Mouse (Mus musculus) ES-E14 (cell line): ENCODE measurements around the gene Nacc2. TPM values are rescaled to one million over a fixed set of nuclear protein-coding genes. Genes with fewer than 3 reads are reported as not detected.
A peak's percentile ranks its signal among the peaks of the same experiment; 100 is the strongest.

Experiments used
- DNase-seq: peaks from one replicate; pipeline ENCODE4 v3.0.0-alpha.2; 2013; ENCODE audit warnings: low read depth, low spot score
- H3K27ac ChIP-seq: 2 replicates; pipeline ENCODE4 v1.5.1; 2012; ENCODE audit warnings: low read depth, mild to moderate bottlenecking, low read length, moderate library complexity, mixed read lengths; ENCODE audit not compliant: poor library complexity, insufficient read depth, severe bottlenecking
- H3K36me3 ChIP-seq: 2 replicates; pipeline ENCODE4 v1.6.1; 2012; ENCODE audit warnings: mild to moderate bottlenecking, low read length, moderate library complexity, mixed read lengths; ENCODE audit not compliant: control insufficient read depth, poor library complexity, insufficient read depth, severe bottlenecking
- H3K4me1 ChIP-seq, 2 experiments: fragments of 150-350 bp in 1 of 2; sonication (generic) in 1 of 2; 2 replicates each; pipeline ENCODE4 v1.6.1; 2012; ENCODE audit warnings: low read length in 2 of 2, mild to moderate bottlenecking in 1 of 2, mixed read lengths in 1 of 2; ENCODE audit not compliant: control insufficient read depth in 2 of 2, insufficient read depth in 2 of 2, poor library complexity in 1 of 2
- H3K4me3 ChIP-seq, 2 experiments: fragments of 150-350 bp in 1 of 2; sonication (generic) in 1 of 2; 2 replicates each; pipeline ENCODE4 v1.5.1; 2012; ENCODE audit warnings: low read length in 2 of 2, low read depth in 1 of 2, mild to moderate bottlenecking in 1 of 2, mixed read lengths in 1 of 2; ENCODE audit not compliant: insufficient read depth in 1 of 2, poor library complexity in 1 of 2, severe bottlenecking in 1 of 2
- H3K9ac ChIP-seq: 2 replicates; pipeline ENCODE4 v1.6.1; 2012; ENCODE audit warnings: low read depth, mild to moderate bottlenecking, low read length, mixed read lengths; ENCODE audit not compliant: poor library complexity, insufficient read depth, severe bottlenecking
- H3K9me3 ChIP-seq: fragments of 150-350 bp; sonication (generic); 2 replicates; pipeline ENCODE4 v1.6.1; 2012; ENCODE audit warnings: low read depth, mild to moderate bottlenecking, low read length; ENCODE audit not compliant: control insufficient read depth, insufficient read depth
- CHD2 ChIP-seq: IDR thresholded peaks from 2 replicates; pipeline ENCODE4 v1.6.1; 2014; ENCODE audit warnings: mild to moderate bottlenecking, low read depth, low read length, inconsistent platforms
- HCFC1 ChIP-seq: IDR thresholded peaks from 2 replicates; pipeline ENCODE4 v1.6.1; 2012; ENCODE audit warnings: low read length, inconsistent platforms, borderline replicate concordance; ENCODE audit not compliant: insufficient read depth
- MAFK ChIP-seq: IDR thresholded peaks from 2 replicates; pipeline ENCODE4 v1.6.1; 2014; ENCODE audit warnings: mild to moderate bottlenecking, low read depth, low read length, inconsistent platforms; ENCODE audit not compliant: insufficient read depth
- ZC3H11A ChIP-seq: IDR thresholded peaks from 2 replicates; pipeline ENCODE4 v1.6.1; 2012; ENCODE audit warnings: low read depth, mild to moderate bottlenecking, inconsistent platforms, low read length, borderline replicate concordance
- ZNF384 ChIP-seq: IDR thresholded peaks from 2 replicates; pipeline ENCODE4 v1.6.1; 2012; ENCODE audit warnings: low read depth, low read length, inconsistent platforms
- in situ Hi-C, 2 experiments: fragments of 600-800 bp; cut with MboI; formaldehyde crosslinking; loops; one replicate each; pipeline ENCODE4 v1.15.1; 2025; ENCODE audit warnings: low sequenced_read_pairs in 2 of 2, inconsistent platforms in 1 of 2; ENCODE audit not compliant: unreplicated experiment in 2 of 2
- total RNA-seq: library from RNA; depleted of rRNA; stranded (reverse); fragments of 300-350 nt; gene quantifications from 2 replicates; pipeline ENCODE4 v1.2.3, GENCODE M21; 2012

Nacc2 gene
- total RNA-seq, 1 experiment, result 4.8 TPM

- no peak for TF ChIP-seq HCFC1
- 0 out of 2 replicates have a peak, but pooled peaks have one; percentile 60 for TF ChIP-seq ZC3H11A
- no peak for TF ChIP-seq MAFK
- TF ChIP-seq ZNF384, result peak; percentile 65; the same call in 1 of the 2 replicates
- H3K27ac ChIP-seq, result no peak overlapping the region
- H3K36me3 ChIP-seq, result no peaks in the 10 kb centered on the region; the same call in 1 of the 2 replicates
These were observed 19.0 kb upstream of the Nacc2 start for GRCm38 (mm10) chr2:26141893-26142635.

GRCm38 (mm10) chr2:26140903-26141302 is 17.9 kb upstream of the Nacc2 start:
- DNase-seq, result no peak
- Histone ChIP-seq H3K27ac (0 out of 2 replicates have a peak overlapping the region, but pooled peaks have one; percentile 36), H3K9ac (peak overlapping the region; percentile 93)

More at GRCm38 (mm10) chr2:26141893-26142635, 19.0 kb upstream of the Nacc2 start:
- Histone ChIP-seq H3K4me3 (no peak overlapping the region), H3K9me3 (no peaks in the 10 kb centered on the region), H3K9ac (no peak overlapping the region), H3K4me1 (peaks cover 0 to 15% of the 10 kb centered on the region in 2 experiments; a peak in 2 of 4 replicates)
- no peak for DNase-seq
- in situ Hi-C loops, result loop anchor here in 1 of 2 experiments (10.0 kb wide), 1 partner anchor 117 kb away; the partner anchor contains the start of gene Ubac1

GRCm38 (mm10) chr2:26140292-26140819 is 17.3 kb upstream of the Nacc2 start:
- in situ Hi-C loops, result loop anchor here in 1 of 2 experiments (10.0 kb wide), 1 partner anchor 116 kb away; the partner anchor contains the start of gene Ubac1
- peak overlapping the region; percentile 93 for H3K9ac ChIP-seq
- H3K27ac ChIP-seq, result peak overlapping the region; percentile 80
- peak; percentile 99 for DNase-seq
- TF ChIP-seq CHD2 (no peak), HCFC1 (0 out of 2 replicates have a peak, but pooled peaks have one; percentile 40)
- H3K9me3 ChIP-seq, result no peaks in the 10 kb centered on the region
- peaks cover 0 to 15% of the 10 kb centered on the region in 2 experiments; a peak in 2 of 4 replicates for H3K4me1 ChIP-seq
- H3K36me3 ChIP-seq, result no peaks in the 10 kb centered on the region; the same call in 1 of the 2 replicates
- H3K4me3 ChIP-seq, result peak overlapping the region; percentile 82 to 83

More at GRCm38 (mm10) chr2:26140903-26141302, 17.9 kb upstream of the Nacc2 start:
- in situ Hi-C loops, result loop anchor here in 1 of 2 experiments (10.0 kb wide), 1 partner anchor 116 kb away; the partner anchor contains the start of gene Ubac1
- no peak for TF ChIP-seq ZNF384
- no peak for TF ChIP-seq ZC3H11A
- no peak for TF ChIP-seq CHD2
- no peak for TF ChIP-seq HCFC1
- Histone ChIP-seq H3K4me1 (peaks cover 0 to 15% of the 10 kb centered on the region in 2 experiments; a peak in 2 of 4 replicates), H3K4me3 (peak overlapping the region; percentile 82 to 83), H3K9me3 (no peaks in the 10 kb centered on the region), H3K36me3 (no peaks in the 10 kb centered on the region; the same call in 1 of the 2 replicates)

- TF ChIP-seq MAFK (no peak), HCFC1 (0 out of 2 replicates have a peak, but pooled peaks have one; percentile 5)
These were observed 16.7 kb upstream of the Nacc2 start for GRCm38 (mm10) chr2:26139545-26140206.

More at GRCm38 (mm10) chr2:26139545-26140206, 16.7 kb upstream of the Nacc2 start:
- Histone ChIP-seq H3K36me3 (no peaks in the 10 kb centered on the region; the same call in 1 of the 2 replicates), H3K9me3 (no peaks in the 10 kb centered on the region), H3K4me3 (peak overlapping the region; percentile 82 to 83), H3K4me1 (peaks cover 0 to 15% of the 10 kb centered on the region in 2 experiments; a peak in 2 of 4 replicates), H3K27ac (peak overlapping the region; percentile 80), H3K9ac (peak overlapping the region; percentile 88)
- no peak for DNase-seq
- in situ Hi-C loops, result loop anchor here in 1 of 2 experiments (10.0 kb wide), 1 partner anchor 115 kb away; the partner anchor contains the start of gene Ubac1
